Mouse (Mus musculus) liver, postnatal 0 days (tissue): ENCODE measurements around the gene Irf4.

Experiments used
- CTCF ChIP-seq: sonication (generic); IDR thresholded peaks from 2 replicates; pipeline ENCODE4 v1.5.1; 2016; ENCODE audit warnings: antibody characterized with exemption, low read depth
- EP300 ChIP-seq: IDR thresholded peaks from 2 replicates; pipeline ENCODE4 v1.6.1; 2016; ENCODE audit warnings: antibody characterized with exemption, low read depth, mild to moderate bottlenecking

DNA sequence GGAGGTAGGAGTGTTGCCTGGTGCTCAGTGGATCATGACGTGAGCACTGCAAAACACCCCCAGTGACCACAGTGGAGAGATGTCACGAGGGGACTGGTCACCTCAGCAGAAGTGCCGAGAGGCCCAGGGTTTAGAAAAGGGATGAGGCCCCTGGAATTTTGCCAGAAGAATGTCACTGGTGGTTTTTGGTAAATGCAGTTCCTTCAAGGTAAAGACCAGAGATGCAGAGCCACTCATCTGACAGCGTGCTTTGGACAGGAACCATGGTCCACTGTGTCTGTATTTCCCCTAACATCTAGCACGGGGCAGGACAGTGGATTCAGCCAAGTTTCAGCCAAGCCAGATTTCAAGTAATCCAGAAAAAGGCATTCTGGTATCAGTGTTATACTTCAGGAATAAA is 12.3 kb upstream of the Irf4 start:
- TF ChIP-seq CTCF (no peak), EP300 (no peak)
